Mouse (Mus musculus) kidney, adult 18-20 months (tissue): ENCODE data around the gene Mphosph9.
A peak's percentile ranks its signal among the peaks of the same experiment; 100 is the strongest.
"Not testable (repeated sequence)": the region's sequence is repeated elsewhere in the genome, so short reads cannot be mapped to it uniquely, and the experiment has no call there.

Experiments used
- DNase-seq: peaks from one replicate; pipeline ENCODE4 v3.0.0; 2021

Gene Mphosph9

GRCm38 (mm10) chr5:124233144-124233465 lies 94.7 kb downstream of the Mphosph9 start:
- DNase-seq, result no peak

GRCm38 (mm10) chr5:124232360-124233143 lies 95.2 kb downstream of the Mphosph9 start:
- DNase-seq, result no peak

- no peak for DNase-seq
These were observed 97.3 kb downstream of the Mphosph9 start for GRCm38 (mm10) chr5:124230461-124230860.

GRCm38 (mm10) chr5:124227193-124227592 lies 100.6 kb downstream of the Mphosph9 start:
- DNase-seq, result no peak

GRCm38 (mm10) chr5:124226494-124226893 lies 101.3 kb downstream of the Mphosph9 start:
- no peak for DNase-seq

- no peak for DNase-seq
These were observed 101.9 kb downstream of the Mphosph9 start for GRCm38 (mm10) chr5:124225891-124226290.

- DNase-seq, result no peak
These were observed 103.3 kb downstream of the Mphosph9 start for GRCm38 (mm10) chr5:124224321-124225092.

GRCm38 (mm10) chr5:124223574-124223973 lies 104.2 kb downstream of the Mphosph9 start:
- DNase-seq, result no peak

- DNase-seq, result no peak
These were observed 105.1 kb downstream of the Mphosph9 start for GRCm38 (mm10) chr5:124222696-124223095.

GRCm38 (mm10) chr5:124221736-124222040 lies 106.1 kb downstream of the Mphosph9 start:
- no peak for DNase-seq

GRCm38 (mm10) chr5:124221037-124221735 lies 106.6 kb downstream of the Mphosph9 start:
- DNase-seq, result peak; percentile 73

- DNase-seq, result no peak
These were observed 107.2 kb downstream of the Mphosph9 start for GRCm38 (mm10) chr5:124220551-124220950.

GRCm38 (mm10) chr5:124219431-124219830 lies 108.3 kb downstream of the Mphosph9 start:
- DNase-seq, result no peak

GRCm38 (mm10) chr5:124218986-124219385 lies 108.8 kb downstream of the Mphosph9 start:
- no peak for DNase-seq

GRCm38 (mm10) chr5:124217566-124218249 lies 110.1 kb downstream of the Mphosph9 start:
- no peak for DNase-seq

- not testable (repeated sequence) for DNase-seq
These were observed 110.7 kb downstream of the Mphosph9 start for GRCm38 (mm10) chr5:124217092-124217491.

- no peak for DNase-seq
These were observed 111.4 kb downstream of the Mphosph9 start for GRCm38 (mm10) chr5:124216403-124216802.

- no peak for DNase-seq
These were observed 112.1 kb downstream of the Mphosph9 start for GRCm38 (mm10) chr5:124215647-124216046.

GRCm38 (mm10) chr5:124214516-124215145 lies 113.1 kb downstream of the Mphosph9 start:
- DNase-seq, result no peak

- DNase-seq, result peak; percentile 59
These were observed 113.9 kb downstream of the Mphosph9 start for GRCm38 (mm10) chr5:124213588-124214469.

- DNase-seq, result no peak
These were observed 116.1 kb downstream of the Mphosph9 start for GRCm38 (mm10) chr5:124211669-124212068.

GRCm38 (mm10) chr5:124211234-124211633 lies 116.5 kb downstream of the Mphosph9 start:
- no peak for DNase-seq
